Mouse (Mus musculus) spleen, adult 2 months (tissue): Measurements from ENCODE around the gene Ggt1.

Source experiments
- CTCF ChIP-seq: fragments of 200-500 bp; IDR thresholded peaks from 2 replicates; pipeline ENCODE4 v1.5.1; 2011; ENCODE audit warnings: mild to moderate bottlenecking, inconsistent platforms; ENCODE audit not compliant: insufficient read depth, insufficient read length, insufficient replicate concordance; ENCODE audit errors: extremely low read depth
- POLR2A ChIP-seq: fragments of 200-500 bp; IDR thresholded peaks from 2 replicates; pipeline ENCODE4 v1.6.1; 2011; ENCODE audit warnings: low read depth, low read length, inconsistent platforms

DNA sequence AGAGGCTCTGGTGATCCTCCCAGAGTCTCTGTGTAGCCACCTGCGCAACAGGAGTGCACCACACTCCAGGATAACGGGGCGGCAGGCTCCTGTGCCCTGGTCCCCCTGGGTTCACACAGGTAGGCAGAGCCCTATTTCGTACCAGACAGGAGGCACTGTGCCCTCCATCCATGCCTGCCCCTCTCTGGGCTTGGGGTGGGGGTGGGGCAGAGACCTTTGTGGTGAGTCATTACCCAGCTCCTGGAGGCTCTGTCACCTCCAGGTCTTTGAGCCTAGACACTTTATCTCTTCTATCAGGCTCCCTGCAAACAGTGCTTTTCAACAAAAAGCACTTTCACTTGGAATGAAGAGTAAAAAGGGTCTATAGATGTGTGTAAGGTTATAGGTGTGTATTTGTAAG is 7.4 kb downstream of the Ggt1 start:
- TF ChIP-seq POLR2A (no peak), CTCF (no peak)
